Mouse (Mus musculus) gastrocnemius, postnatal 14 days (tissue): ENCODE results near the gene Cryl1. TPM values are rescaled to one million over a fixed set of nuclear protein-coding genes. Genes with fewer than 3 reads are reported as not detected.

Source experiments
- DNase-seq: peaks from one replicate; pipeline ENCODE4 v3.0.0; 2021; ENCODE audit warnings: mixed read lengths
- intact Hi-C: fragments of 180-260 bp; cut with DNase I; formaldehyde crosslinking; loops from one replicate; pipeline ENCODE4 v1.15.1; 2025; ENCODE audit warnings: low total_unique reads
- total RNA-seq, 2 experiments: library from RNA; stranded (reverse); gene quantifications; 2 replicates each; pipeline ENCODE4 v1.2.3; 2021

Gene Cryl1
- total RNA-seq, 2 experiments from 2014 or later = 3.8 to 4.7 TPM

GRCm38 (mm10) chr14:57376956-57377355, 21.4 kb downstream of the Cryl1 start:
- intact Hi-C loops = loop anchor here (10.0 kb wide), 1 partner anchor 248 kb away; no protein-coding TSS in a partner anchor

DNA sequence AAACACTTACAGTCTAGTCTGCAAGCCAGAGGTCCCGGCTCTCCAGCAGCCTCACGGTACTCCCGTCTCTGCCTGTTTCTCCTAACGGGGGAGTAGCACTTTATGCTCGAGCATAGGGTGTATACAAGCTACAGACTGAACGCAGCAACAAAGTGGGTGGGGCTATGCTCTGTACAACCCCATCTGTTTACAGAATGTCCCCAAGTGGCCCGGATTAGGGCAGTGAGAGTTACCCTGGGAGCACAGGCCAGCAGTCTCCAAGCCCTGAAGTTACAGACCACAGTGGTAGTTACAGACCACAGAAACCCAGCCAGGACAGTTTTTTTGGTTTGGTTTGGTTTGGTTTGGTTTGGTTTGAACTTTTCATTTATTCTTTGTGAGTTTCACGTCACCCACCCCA, 22.3 kb downstream of the Cryl1 start:
- intact Hi-C loops = loop anchor here (10.0 kb wide), 1 partner anchor 249 kb away; no protein-coding TSS in a partner anchor

More at GRCm38 (mm10) chr14:57376956-57377355, 21.4 kb downstream of the Cryl1 start:
- DNase-seq = no peak

DNA sequence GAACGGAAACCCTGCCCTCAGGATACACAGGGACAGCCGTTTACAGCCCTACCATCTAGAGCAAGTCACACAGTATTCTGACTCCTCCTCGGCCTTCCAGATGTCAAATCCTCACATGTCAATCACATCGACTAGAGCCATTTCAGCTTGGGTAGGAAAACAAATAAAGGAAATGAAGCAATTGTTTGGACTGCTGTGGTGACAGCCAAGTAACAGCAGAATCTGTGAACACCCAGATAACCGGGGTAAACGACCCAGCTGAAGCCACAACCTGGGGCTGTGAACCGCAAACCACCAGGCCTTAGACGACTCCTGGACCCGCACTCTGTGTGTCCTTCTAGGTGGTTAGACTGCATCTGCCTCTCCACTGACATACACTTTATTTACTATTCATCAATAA, 23.1 kb downstream of the Cryl1 start:
- intact Hi-C loops = loop anchor here (10.0 kb wide), 1 partner anchor 250 kb away; no protein-coding TSS in a partner anchor
- no peak for DNase-seq

More for the DNA sequence above, 22.3 kb downstream of the Cryl1 start:
- no peak for DNase-seq

DNA sequence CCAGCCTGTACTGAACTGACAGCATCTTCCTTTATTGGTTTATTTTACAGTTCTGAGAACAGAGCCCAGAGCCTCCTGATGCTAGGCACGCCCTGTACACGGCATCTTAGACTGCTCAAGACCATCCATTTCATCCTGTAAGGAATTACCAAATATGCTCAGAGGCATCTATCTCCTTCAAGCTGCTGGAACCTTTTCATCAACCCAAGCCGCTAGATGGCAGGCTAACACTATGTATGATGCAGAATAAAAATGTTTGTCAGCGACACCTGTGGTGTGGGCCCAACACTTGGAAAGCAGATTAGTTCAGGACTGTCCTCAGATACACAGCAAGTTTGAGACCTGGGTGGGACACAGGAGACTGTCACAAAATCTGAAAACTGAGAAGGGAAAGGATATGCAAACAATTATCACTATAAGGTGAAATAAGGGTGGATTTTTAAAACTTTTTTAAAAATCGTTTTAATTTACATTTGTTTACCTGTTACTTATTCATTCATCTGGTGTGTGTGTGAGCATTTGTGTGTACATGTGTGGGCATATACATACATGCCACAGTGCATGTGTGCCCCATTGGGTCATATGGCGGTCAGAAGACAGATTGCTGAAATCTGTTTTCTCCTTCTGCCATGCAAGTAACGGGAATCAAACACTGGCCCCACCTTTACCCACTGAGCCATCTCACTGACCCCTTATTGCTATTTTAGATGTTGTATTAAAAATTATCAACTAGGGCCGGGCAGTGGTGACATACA, 25.8 kb downstream of the Cryl1 start:
- peak; percentile 59 for DNase-seq
- intact Hi-C loops = loop anchor here (5.0 to 10.0 kb wide), 2 partner anchors 40 to 252 kb away; no protein-coding TSS in a partner anchor

DNA sequence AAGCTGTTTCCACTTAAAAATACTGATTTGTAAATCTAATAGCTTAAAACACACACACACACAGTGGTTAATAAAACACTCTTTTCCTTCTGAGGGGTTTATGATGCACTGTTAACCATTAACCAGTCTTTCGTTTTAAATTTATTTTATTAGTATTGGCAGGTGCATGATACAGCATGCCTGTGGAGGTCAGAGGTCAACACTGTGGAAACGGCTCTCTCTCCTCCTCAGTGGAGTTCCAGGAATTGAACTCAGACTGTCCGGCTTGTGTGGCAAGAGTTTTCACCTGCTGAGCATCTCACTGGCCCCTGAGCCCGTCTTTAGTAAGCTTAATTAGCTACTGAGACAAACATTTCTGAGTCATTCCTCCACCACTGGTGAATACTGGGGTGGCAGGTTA, 31.0 kb downstream of the Cryl1 start:
- no peak for DNase-seq
- intact Hi-C loops = no loop called here

GRCm38 (mm10) chr14:57366724-57367123, 31.6 kb downstream of the Cryl1 start:
- DNase-seq = no peak
- intact Hi-C loops = no loop called here

DNA sequence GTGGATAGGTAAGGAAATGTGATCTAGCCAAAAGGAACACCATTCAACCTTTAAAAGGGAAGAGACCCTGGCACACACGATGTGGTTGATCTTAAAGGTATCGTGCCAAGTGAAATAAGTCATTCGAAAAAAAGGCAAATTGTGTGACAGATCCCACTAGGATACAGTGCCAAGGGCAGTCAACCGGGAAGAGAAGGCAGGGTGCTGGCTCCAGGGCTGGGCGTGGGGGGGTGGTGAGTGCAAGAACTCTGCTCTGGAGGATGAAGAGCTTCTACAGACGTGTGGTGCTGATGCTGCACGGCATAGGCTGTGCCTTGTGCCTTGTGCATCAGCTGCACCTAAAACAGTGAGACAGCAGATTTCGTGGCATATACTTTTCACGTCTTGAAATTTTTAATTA, 33.0 kb downstream of the Cryl1 start:
- no peak for DNase-seq
- intact Hi-C loops = no loop called here

- no peak for DNase-seq
- intact Hi-C loops = loop anchor here (2.0 kb wide), 1 partner anchor 253 kb away; no protein-coding TSS in a partner anchor
These were observed 34.5 kb downstream of the Cryl1 start for GRCm38 (mm10) chr14:57363833-57364232.

- peak; percentile 70 for DNase-seq
- intact Hi-C loops = loop anchor here (2.0 kb wide), 1 partner anchor 252 kb away; no protein-coding TSS in a partner anchor
These were observed 35.3 kb downstream of the Cryl1 start for GRCm38 (mm10) chr14:57362726-57363660.

GRCm38 (mm10) chr14:57357030-57357429, 41.3 kb downstream of the Cryl1 start:
- no peak for DNase-seq
- intact Hi-C loops = no loop called here

DNA sequence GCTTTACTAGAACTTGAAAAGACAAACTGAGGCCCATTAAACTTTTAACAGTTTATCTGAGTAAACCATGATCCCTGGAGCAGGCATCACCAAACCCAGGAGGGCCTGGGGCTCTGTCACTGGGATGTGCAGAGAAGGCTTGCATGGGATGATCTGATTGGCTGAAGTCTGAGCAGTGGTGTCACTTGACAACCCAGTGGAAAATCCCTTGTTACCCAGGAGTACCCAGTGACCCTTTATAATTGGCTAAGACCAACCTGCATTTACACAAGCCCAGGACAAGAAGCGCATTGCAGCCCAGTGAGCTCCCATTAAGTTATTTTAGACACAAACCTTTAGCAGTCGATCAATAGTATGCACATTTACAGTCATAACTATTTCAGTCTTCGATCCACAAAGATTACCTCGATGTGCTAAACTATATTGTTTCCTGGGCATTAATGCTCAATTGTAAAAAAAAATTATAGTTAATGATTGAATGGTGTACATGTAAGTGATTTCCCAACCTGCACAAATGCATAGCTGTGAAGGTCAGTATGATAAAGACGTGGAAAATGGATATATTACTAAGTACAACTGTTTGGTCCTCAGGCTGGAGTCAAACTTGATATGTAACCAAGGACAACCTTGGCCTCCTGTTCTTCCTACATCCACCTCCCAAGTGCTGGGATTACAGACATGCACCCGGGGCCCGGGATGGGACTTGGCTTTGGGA, 46.7 kb downstream of the Cryl1 start:
- DNase-seq = no peak
- intact Hi-C loops = no loop called here

DNA sequence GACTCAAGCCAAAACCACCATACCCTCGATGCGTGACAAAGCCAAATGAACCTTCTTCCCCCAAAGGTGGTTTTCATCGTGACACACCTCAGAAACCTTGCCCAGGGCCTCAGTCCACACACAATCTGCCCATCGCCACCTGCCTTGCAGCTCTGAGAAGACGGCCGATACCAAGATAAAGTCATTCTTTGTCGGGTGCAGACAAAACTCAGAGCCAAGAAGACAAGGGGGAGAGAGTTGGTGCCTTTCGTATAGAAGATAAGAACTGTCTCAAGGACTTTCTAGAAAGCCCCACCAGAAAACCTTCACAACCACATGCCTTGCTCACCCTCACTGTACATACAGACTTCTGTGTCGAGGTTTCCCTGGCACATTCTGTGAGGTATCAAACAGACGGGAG, 48.4 kb downstream of the Cryl1 start:
- intact Hi-C loops = no loop called here

GRCm38 (mm10) chr14:57348155-57348554, 50.2 kb downstream of the Cryl1 start:
- DNase-seq = no peak
- intact Hi-C loops = no loop called here

More for the DNA sequence above, 48.4 kb downstream of the Cryl1 start:
- no peak for DNase-seq

DNA sequence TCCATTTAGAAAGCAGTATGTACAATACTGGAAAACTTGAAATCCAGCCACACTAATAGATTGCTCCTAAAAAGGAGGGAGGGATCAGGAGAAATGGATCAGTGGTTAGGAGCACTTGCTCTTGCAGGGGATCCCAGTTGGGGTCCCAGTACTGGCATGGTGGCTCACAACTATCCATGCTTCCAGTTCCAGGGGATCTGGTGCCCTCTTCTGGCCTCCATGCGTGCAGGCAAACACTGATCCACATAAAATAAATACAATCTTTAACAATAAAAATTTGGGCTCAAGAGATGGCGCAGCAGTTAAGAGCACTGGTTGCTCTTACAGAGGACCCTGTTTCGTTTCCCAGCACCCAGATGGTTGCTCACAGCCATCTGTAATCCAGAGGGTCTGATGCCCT, 52.2 kb downstream of the Cryl1 start:
- intact Hi-C loops = no loop called here
- DNase-seq = no peak

- intact Hi-C loops = no loop called here
- DNase-seq = no peak
These were observed 53.4 kb downstream of the Cryl1 start for GRCm38 (mm10) chr14:57344781-57345492.

DNA sequence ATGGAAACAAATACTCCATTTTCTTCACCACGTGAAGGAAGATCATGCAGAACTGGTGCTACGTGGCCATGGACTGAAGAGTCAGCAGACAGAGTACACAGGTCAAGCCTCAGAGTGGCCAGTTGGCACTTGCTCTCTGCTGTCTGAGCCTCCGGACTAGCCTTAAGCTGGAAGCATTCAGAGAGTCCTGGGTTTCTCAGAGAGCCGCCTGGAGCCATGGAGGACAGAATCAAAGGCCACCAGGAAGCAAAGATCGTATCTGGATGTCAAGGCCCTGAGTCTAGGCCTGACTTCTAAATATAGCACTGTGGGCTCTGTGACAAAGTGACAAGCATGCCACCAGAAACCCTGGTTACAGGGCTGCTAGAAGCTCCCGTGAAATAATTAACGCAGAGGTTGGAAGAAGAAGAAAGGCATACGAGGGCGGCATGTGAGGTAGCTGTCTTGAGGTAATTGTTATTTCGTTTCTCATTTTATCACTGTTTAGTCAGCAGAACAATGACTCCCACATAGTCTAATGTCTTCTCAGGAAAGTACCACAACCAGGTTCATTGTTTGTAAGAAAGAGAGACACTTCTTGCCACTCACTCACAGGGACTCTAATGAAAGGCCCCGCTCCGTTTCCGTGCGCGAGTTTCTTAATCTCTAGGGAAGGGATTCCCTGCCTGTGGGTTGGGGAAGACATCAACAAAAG, 55.1 kb downstream of the Cryl1 start:
- intact Hi-C loops = no loop called here
- DNase-seq = no peak

- intact Hi-C loops = no loop called here
- no peak for DNase-seq
These were observed 55.8 kb downstream of the Cryl1 start for GRCm38 (mm10) chr14:57342316-57343055.

GRCm38 (mm10) chr14:57338666-57339065, 59.7 kb downstream of the Cryl1 start:
- intact Hi-C loops = no loop called here

More at GRCm38 (mm10) chr14:57338666-57339065, 59.7 kb downstream of the Cryl1 start:
- no peak for DNase-seq
